Mouse (Mus musculus): Measurements from ENCODE around the gene Atrx.

The Atrx gene

GRCm38 (mm10) chrX:105767932-105768331 is 161.3 kb downstream of the Atrx start:
- no peak for DNase-seq (ENCODE audit: low read depth, low spot score)

GRCm38 (mm10) chrX:105767177-105767764 is 161.9 kb downstream of the Atrx start:
- DNase-seq (ENCODE audit: low read depth, low spot score), result no peak

GRCm38 (mm10) chrX:105766013-105766412 is 163.2 kb downstream of the Atrx start:
- DNase-seq (ENCODE audit: low read depth, low spot score), result no peak

GRCm38 (mm10) chrX:105765005-105765706 is 164.0 kb downstream of the Atrx start:
- DNase-seq (ENCODE audit: low read depth, low spot score), result no peak

- no peak for DNase-seq (ENCODE audit: low read depth, low spot score)
Measured at GRCm38 (mm10) chrX:105764162-105765004, 164.8 kb downstream of the Atrx start, which contains the start of gene Fgf16. TSS of gene Fgf16 (plus strand) at chrX:105764279.

- DNase-seq (ENCODE audit: low read depth, low spot score), result no peak
Measured at GRCm38 (mm10) chrX:105763612-105764011, 165.6 kb downstream of the Atrx start.

GRCm38 (mm10) chrX:105762847-105763527 is 166.2 kb downstream of the Atrx start:
- DNase-seq (ENCODE audit: low read depth, low spot score), result no peak

Measured in telencephalon, adult 2 months (tissue).